Mouse (Mus musculus) embryo, embryonic 9.5 days (tissue): ENCODE measurements around the gene Cuta.

Experiments
- DNase-seq: peaks from one replicate; pipeline ENCODE4 v3.0.0-alpha.2; 2017; ENCODE audit errors: extremely low spot score

Gene Cuta

GRCm38 (mm10) chr17:26956309-26956708 lies 16.9 kb upstream of the Cuta start:
- DNase-seq: no peak

- peak; percentile 9 for DNase-seq
Measured at GRCm38 (mm10) chr17:26953726-26954125, 14.4 kb upstream of the Cuta start.

GRCm38 (mm10) chr17:26953201-26953600 lies 13.8 kb upstream of the Cuta start:
- peak; percentile 11 for DNase-seq

- peak; percentile 15 for DNase-seq
Measured at GRCm38 (mm10) chr17:26951952-26952877, 12.8 kb upstream of the Cuta start.

- peak; percentile 87 for DNase-seq
Measured at GRCm38 (mm10) chr17:26951406-26951805, 12.0 kb upstream of the Cuta start.

- no peak for DNase-seq
Measured at GRCm38 (mm10) chr17:26950560-26951288, 11.4 kb upstream of the Cuta start.

GRCm38 (mm10) chr17:26949866-26950265 lies 10.5 kb upstream of the Cuta start:
- no peak for DNase-seq

GRCm38 (mm10) chr17:26949051-26949577 lies 9.7 kb upstream of the Cuta start:
- DNase-seq: peak; percentile 61

- DNase-seq: peak; percentile 73
Measured at GRCm38 (mm10) chr17:26948316-26949050, 9.1 kb upstream of the Cuta start.

- peak; percentile 11 for DNase-seq
Measured at GRCm38 (mm10) chr17:26947231-26948100, 8.1 kb upstream of the Cuta start.

GRCm38 (mm10) chr17:26946567-26946966 lies 7.2 kb upstream of the Cuta start:
- DNase-seq: peak; percentile 73

GRCm38 (mm10) chr17:26945824-26946495 lies 6.6 kb upstream of the Cuta start:
- DNase-seq: peak; percentile 12

GRCm38 (mm10) chr17:26941841-26942570 lies 2.6 kb upstream of the Cuta start:
- DNase-seq: peak; percentile 12

- peak; percentile 67 for DNase-seq
Measured at GRCm38 (mm10) chr17:26941031-26941789, 1.8 kb upstream of the Cuta start, which contains the start of gene Syngap1. Gene Syngap1 (plus strand): TSS chr17:26941253.

- DNase-seq: no peak
Measured at GRCm38 (mm10) chr17:26939973-26940300, 568 bp upstream of the Cuta start.

GRCm38 (mm10) chr17:26938731-26939130 lies 638 bp downstream of the Cuta start:
- peak; percentile 46 for DNase-seq

- DNase-seq: no peak
Measured at GRCm38 (mm10) chr17:26937883-26938695, 1.3 kb downstream of the Cuta start.
